In genomic region chr17:35458247-35458646, GRCm38 (mm10) we compare ENCODE assay signal across 8 mouse cellular contexts. TPM values are rescaled to one million over a fixed set of nuclear protein-coding genes. Genes with fewer than 3 reads are reported as not detected.
A peak's percentile ranks its signal among the peaks of the same experiment; 100 is the strongest.
ATAC-seq lines count a peak whose summit lies in the region.
"Not testable (repeated sequence)": the region's sequence is repeated elsewhere in the genome, so short reads cannot be mapped to it uniquely, and the experiment has no call there.
"Had no signal": no experiment of that assay in that cellular context is flagged by ENCODE, and none has a peak within 500 bp of the region (broad histone marks: within the 10 kb centered on the region; RNA-seq: fewer than 3 reads in every experiment).

No protein-coding gene starts in this region.

- WGBS in intestine, embryonic 15.5 days = no CpG with 5 or more reads among the region's 1 CpGs
- no CpG with 5 or more reads among the region's 1 CpGs for WGBS in intestine, embryonic 16.5 days

- H3K4me1 ChIP-seq in intestine, embryonic 15.5 days (replicated peaks); intestine, embryonic 16.5 days (ENCODE audit: control insufficient read depth, insufficient read depth, low read length): not testable (repeated sequence)

- ATAC-seq in intestine, embryonic 15.5 days = peak; percentile 78
- peak; percentile 88 for ATAC-seq in intestine, embryonic 16.5 days

- H3K4me3 ChIP-seq in intestine, embryonic 15.5 days (replicated peaks); intestine, embryonic 16.5 days (ENCODE audit: low read length): not testable (repeated sequence)

- H3K4me2 ChIP-seq in intestine, embryonic 15.5 days (replicated peaks); intestine, embryonic 16.5 days (ENCODE audit: low read depth, low read length): not testable (repeated sequence)

- H3K36me3 ChIP-seq in intestine, embryonic 15.5 days; intestine, embryonic 16.5 days (ENCODE audit: control insufficient read depth, insufficient read depth, low read length): not testable (repeated sequence)

- H3K27ac ChIP-seq in intestine, embryonic 15.5 days; intestine, embryonic 16.5 days (ENCODE audit: low read length): not testable (repeated sequence)

- not testable (repeated sequence) for H3K27me3 ChIP-seq in intestine, embryonic 15.5 days (replicated peaks); intestine, embryonic 16.5 days (replicated peaks; ENCODE audit: control insufficient read depth, insufficient read depth, low read length)

- H3K9ac ChIP-seq in intestine, embryonic 15.5 days; intestine, embryonic 16.5 days (ENCODE audit: low read depth, low read length): not testable (repeated sequence)

- H3K9me3 ChIP-seq in intestine, embryonic 15.5 days; intestine, embryonic 16.5 days (ENCODE audit: control insufficient read depth, low read length): not testable (repeated sequence)

RNA-seq across cellular contexts. Expression of gene H2-Q10, which starts 11.6 kb away (rescaled TPM):
- polyA plus RNA-seq in intestine, embryonic 15.5 days (2015; fragmentation: Nextera tagmentation; extraction: Ambion mirVana) = 38.8 and 51.7 TPM in 2 replicates
- polyA plus RNA-seq in intestine, embryonic 16.5 days (2015; fragmentation: Nextera tagmentation; extraction: Ambion mirVana) = 80.2 and 93.1 TPM in 2 replicates
- polyA plus RNA-seq: G1E had no signal

RNA-seq across cellular contexts. Expression of gene H2-Q7, which starts 19.3 kb away (rescaled TPM):
- polyA plus RNA-seq in intestine, embryonic 15.5 days (2015; fragmentation: Nextera tagmentation; extraction: Ambion mirVana) = 6.5 and 6.7 TPM in 2 replicates
- 5.9 and 7.3 TPM in 2 replicates for polyA plus RNA-seq in intestine, embryonic 16.5 days (2015; fragmentation: Nextera tagmentation; extraction: Ambion mirVana)

RNA-seq across cellular contexts. Expression of gene H2-Q6, which starts 33.6 kb away (rescaled TPM):
- 1.7 and 2.1 TPM in 2 replicates for polyA plus RNA-seq in intestine, embryonic 15.5 days (2015; fragmentation: Nextera tagmentation; extraction: Ambion mirVana)
- polyA plus RNA-seq in intestine, embryonic 16.5 days (2015; fragmentation: Nextera tagmentation; extraction: Ambion mirVana) = 2.0 and 2.2 TPM in 2 replicates
- polyA plus RNA-seq: C2C12 had no signal

RNA-seq across cellular contexts. Expression of gene Pou5f1, which starts 47.6 kb away (rescaled TPM):
- polyA plus RNA-seq in intestine, embryonic 15.5 days (2015; fragmentation: Nextera tagmentation; extraction: Ambion mirVana) = not detected in 2 replicates
- not detected in 2 replicates for polyA plus RNA-seq in intestine, embryonic 16.5 days (2015; fragmentation: Nextera tagmentation; extraction: Ambion mirVana)
- polyA plus RNA-seq: adrenal gland, adult 2 months; brain, embryonic 14.5 days; C2C12; cerebellum, adult 2 months; G1E; Patski had no signal

RNA-seq across cellular contexts. Expression of gene Tcf19, which starts 58.4 kb away (rescaled TPM):
- 63.6 and 66.4 TPM in 2 replicates for polyA plus RNA-seq in intestine, embryonic 15.5 days (2015; fragmentation: Nextera tagmentation; extraction: Ambion mirVana)
- polyA plus RNA-seq in intestine, embryonic 16.5 days (2015; fragmentation: Nextera tagmentation; extraction: Ambion mirVana) = 57.7 and 68.3 TPM in 2 replicates
